Mouse (Mus musculus) neural tube, embryonic 10.5 days (tissue): ENCODE data around the gene Tgfbr1.
"Not testable (repeated sequence)": the region's sequence is repeated elsewhere in the genome, so short reads cannot be mapped to it uniquely, and the experiment has no call there.

Experiments used
- DNase-seq: peaks from one replicate; pipeline ENCODE4 v3.0.0-alpha.2; 2017; ENCODE audit warnings: low spot score; ENCODE audit errors: extremely low spot score

Tgfbr1 gene

DNA sequence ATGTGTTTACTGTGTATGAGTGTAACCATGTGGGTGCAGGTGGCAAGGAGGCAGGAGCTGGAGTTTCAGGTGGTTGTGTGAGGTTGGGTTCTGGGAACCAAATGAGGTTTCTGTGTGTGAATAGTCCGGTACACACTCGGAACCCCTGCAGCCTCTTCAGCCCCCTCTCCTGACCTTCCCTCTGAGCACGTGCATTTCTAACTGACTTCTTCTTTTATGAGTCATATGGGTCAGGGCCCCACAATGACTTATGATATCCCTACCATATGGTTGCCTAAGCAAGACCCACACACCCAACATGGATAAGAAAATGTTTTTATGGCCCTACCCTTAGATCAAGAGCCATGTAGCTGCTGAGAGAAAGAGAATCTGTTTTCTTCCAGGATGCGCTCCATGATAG is 6.0 kb upstream of the Tgfbr1 start:
- DNase-seq, result no peak

DNA sequence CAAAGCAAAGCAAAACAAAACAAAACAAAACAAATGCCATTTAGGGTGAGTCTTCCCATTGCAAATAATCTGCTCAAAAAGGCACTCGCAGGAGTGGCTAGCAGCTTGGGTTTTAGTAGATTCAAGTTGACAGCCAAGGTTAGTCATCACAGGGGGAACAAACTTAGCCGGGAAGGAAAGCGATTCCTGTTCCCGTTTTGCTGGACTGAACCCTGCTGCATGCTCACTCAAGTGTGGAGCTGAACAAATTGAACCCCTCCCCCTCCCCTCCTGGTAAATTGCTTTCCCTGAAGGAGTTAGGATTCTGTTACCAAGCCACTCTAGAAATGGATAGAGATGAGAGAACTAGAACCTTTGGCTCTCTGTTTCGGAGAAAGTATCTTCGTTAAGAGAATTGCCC is 3.3 kb upstream of the Tgfbr1 start:
- DNase-seq, result no peak

DNA sequence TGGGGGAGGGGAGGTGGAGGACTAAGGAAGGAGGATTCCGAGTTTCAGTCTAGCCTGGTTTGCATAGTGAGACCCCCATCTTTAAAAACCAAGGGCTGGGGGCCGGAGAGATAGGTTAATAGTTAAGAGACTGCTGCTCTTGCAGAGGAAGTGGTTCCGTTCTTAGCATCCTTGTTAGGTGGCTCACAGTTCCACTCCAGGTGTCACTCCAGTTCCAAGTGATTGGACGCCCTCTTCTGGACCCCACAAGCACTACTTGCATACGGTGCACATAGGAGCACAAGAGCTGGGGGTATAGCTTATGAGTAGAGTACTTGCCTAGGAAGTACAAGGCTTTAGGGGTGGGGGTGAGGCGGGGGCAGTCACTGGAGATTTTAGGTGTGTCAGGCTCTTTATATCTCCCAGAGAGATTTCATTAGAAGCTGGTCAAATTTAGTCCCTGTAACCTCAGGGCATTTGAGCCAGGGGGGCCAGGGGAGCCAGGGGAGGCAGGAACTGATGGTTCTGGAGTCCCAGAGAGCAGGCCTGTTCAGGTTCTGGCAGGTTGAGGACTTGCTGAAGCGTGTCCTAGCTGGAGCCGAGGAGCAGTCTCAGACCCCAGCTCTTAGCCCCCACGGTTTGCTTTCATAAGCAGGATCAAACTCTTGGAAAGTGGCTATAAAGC is 1.5 kb upstream of the Tgfbr1 start:
- peak; percentile 62 for DNase-seq

DNA sequence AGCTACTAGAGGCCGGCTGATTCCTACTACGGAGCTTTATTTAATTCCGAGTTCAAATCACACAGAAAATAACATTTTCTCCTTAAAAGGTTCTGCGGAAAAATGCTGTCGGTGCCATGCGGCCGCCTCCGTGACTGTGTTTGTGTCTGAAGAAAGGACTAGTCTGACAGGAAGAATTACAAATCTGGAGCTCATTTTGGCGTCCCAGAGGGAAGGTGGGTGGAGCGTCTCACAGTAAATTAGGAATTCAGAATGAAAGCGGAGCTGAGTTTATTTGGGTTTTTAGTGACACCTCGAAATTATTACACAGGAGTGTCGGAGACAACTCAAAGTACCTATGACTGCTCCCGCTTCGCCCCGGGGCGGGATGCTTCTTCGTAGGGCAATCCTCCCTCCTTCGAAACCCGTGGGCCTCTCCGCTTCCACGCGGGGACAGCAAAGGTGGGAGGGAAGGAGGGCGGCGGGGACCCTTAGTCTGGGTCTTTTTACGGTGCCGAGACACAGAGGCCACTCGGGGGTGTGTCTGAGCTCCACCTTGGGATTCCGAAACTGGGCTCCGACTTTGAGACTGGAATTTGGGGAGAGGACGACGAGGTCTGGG is 861 bp upstream of the Tgfbr1 start:
- no peak for DNase-seq

DNA sequence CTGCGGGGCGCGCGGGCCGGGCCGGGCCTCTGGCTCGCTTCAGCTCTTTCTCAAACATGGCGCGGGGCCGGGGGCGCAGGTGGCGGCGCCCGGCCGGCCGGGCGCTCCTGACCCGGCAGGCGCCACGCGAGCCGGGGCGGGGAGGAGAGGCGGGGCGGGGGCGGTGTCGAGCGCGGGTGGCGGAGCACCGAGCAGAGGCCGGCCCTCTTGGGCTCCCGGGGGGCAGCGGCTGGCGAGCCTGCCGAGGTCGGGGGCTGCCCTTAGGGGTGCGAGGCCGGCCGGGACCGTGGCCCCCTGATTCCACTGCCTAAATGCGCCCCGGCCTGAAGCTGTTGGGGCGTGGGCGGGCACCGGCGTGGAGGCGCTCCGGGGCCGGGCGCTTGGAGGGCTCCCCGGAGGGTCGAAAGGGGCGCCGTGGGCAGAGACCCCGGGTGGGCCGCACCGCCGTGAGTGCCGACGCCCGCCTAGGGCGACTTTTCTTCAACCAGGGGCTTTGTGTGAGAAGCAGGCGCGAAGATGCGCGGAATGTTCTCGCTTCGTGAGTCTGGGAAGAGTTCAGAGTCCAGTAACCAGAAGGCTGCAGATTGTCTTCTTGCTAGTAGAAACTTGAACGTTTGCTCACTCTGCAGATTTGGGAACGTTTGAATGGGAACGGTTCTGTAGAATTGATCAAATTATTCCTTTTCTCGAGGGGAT is 542 bp downstream of the Tgfbr1 start:
- DNase-seq, result no peak

DNA sequence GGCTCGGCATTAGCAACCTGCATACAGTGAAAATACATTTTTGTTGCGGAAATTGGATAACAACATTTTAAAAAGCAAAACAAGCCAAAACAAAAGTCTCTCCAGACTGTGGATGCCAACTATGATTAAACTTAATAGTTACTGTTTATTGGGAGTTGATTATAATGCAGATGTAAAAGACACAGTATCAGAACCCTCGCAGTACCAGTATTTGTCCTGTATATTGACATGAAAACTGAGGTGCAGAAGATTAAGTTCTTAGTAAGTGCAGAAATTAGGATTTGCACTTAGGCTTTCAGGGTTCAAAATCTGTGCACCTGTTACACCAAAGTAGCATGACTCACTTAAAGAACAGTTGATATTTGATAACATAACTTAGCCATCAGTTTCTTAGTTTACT is 1.3 kb downstream of the Tgfbr1 start:
- DNase-seq, result no peak

DNA sequence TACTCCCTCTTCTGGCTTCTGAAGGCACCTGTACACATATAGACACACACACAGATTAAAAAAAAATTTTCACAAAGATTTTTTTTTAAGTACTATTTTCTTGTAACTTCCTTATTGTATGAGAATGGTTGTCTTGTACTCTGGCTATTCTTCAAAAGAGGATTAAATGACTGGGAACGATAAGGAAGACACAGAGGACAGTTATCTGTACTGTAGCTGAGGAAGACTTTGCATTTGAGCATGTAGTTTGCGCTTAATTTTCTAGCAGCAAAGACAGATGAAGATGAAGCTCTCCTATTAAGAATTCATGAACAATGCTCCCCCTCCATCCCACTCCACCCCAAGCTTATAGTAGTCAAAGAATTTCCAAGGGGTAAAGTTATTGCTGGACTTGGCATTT is 9.6 kb downstream of the Tgfbr1 start:
- no peak for DNase-seq

DNA sequence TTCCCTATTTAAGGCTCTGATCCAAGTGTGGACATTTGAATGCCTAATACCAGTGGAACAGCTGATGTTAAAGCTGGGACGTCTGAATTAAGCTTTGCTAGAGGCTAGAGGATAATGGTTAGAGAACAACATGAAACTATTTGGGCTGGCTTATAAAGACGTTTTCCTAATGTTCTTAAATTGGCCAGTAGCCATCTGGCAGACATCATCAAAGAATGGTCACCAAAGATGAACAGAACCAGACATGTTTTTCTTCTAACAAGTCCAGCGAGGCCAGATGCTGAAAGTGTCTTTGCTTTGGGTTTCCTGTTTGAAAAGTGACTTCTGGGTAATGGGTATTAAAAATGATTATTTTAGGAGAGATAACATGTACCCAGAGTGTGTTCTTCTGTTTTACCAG is 10.1 kb downstream of the Tgfbr1 start:
- DNase-seq, result no peak

DNA sequence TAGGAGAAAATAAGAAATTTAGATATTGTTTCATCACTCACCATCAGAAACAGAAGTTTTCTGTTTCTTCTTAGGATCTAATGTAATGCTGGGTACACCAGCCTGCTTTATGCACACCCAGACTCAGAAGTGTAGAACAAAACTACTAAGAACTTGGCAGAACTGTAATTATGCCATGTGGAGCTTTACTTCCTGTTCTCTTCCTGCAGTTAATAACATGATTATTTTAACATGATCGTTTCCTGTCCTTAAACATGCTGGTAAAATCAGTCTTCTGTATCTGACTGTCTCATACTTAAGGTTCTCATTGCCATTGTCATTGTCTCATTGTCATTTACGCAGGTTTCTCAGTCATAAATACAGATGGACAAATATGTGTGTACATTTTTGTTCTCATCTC is 15.7 kb downstream of the Tgfbr1 start:
- DNase-seq, result no peak

DNA sequence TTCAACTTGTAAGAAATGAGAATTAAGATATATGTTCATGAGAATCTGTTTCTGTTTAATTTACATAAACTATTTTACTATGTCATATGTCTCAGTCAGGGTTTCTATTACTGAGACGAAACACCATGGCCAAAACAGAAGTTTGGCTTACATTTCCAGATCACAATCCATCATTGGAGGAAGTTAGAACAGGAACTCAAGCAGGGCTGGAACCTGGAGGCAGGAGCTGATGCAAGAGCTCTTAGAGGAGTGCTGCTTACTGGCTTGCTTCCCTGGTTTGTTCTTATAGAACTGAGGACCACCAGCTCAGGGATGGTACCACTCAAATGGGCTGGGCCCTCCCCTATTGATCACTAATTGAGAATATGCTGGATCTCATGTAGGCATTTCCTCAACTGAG is 25.7 kb downstream of the Tgfbr1 start:
- no peak for DNase-seq

DNA sequence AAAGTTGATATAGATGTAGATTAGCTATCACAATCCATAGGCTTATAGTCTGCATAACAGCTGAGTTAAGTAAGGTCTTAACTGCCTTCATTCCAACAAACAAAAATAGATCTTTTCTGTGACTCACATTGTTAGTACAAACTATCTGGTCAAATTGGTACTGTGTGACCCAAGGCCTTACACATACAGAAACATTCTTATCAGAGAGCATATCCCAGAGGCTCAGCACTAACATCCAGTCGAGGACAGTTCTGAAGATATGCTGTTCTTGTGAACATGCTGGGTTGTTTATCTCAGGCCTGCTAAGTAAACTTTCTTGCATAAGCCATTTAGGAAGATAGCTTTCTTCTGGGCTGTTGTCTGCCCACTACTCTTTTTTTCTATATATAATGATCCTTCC is 29.4 kb downstream of the Tgfbr1 start:
- DNase-seq, result no peak

DNA sequence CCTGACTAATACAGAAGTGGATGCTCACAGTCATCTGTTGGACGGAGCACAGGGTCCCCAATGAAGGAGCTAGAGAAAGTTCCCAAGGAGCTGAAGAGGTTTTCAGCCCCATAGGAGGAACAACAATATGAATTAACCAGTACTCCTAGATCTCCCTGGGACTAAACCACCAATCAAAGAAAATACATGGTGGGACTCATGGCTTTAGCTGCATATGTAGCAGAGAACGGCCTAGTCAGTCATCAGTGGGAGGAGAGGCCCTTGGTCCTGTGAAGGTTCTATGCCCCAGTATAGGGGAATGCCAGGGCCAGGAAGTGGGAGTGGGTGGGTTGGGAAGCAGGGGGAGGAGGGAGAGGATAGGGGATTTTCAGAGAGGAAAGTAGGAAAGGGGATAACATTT is 38.9 kb downstream of the Tgfbr1 start:
- not testable (repeated sequence) for DNase-seq

DNA sequence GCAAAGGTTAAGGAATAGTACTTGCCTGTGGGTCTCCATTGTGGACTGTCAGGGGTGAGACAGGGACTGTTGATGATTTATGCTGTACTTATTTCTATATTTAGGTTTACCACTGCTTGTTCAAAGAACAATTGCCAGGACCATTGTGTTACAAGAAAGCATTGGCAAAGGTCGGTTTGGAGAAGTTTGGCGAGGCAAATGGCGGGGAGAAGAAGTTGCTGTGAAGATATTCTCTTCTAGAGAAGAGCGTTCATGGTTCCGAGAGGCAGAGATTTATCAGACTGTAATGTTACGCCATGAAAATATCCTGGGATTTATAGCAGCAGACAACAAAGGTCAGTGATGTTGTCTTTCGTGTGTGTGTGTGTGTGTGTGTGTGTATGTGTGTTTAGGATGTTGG is 43.2 kb downstream of the Tgfbr1 start:
- no peak for DNase-seq

DNA sequence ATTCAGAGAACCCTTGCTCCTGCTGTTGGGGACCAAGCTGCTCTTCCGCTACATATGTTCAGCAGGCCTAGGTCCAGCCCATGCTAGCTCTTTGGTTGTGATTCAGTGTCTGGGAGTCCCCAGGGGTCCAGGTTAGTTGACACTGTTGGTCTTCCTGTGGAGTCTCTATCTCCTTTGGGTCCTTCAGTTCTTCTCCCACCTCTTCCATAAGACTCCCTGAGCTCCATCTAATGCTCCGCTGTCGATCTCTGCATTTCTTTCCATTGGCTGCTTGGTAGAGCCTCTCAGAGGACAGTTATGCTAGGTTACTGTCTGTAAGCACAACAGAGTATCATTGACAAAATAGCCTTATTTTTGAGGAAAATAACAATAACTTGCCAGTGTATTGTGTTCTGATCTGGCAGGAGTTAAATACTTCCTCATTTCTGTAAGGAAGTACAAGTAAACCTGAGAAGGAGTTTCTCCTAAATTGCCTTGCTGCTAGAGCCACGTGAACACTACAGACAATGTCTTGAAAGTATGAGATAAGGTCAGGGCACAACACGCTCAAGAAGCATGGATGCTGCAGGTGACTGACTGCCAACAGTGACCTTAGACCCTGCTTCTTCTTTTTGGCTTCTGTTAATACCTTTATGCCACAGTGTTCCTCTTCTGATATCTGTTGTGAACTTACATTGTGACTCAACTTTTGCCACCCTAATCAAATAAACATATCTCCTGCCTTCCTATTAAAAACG is 45.1 kb downstream of the Tgfbr1 start:
- DNase-seq, result no peak

DNA sequence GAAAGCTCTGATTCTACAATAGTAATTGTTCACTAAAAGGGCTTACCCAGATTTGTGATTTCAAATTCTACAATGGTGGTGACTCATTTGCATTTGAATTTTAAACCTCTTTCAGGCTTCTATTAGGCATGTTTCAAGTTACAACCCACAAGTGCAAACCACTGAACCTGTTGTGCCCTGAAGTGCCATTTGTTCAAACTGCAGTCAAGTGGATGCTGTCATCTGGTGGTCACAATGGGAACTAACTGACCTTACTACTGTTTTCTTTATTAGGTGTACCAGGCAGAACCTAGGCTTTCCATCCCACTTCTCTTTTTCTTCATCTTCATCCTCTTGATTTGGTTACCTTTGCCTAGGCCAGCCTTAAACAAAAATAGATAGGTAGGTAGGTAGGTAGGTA is 46.8 kb downstream of the Tgfbr1 start:
- DNase-seq, result no peak

DNA sequence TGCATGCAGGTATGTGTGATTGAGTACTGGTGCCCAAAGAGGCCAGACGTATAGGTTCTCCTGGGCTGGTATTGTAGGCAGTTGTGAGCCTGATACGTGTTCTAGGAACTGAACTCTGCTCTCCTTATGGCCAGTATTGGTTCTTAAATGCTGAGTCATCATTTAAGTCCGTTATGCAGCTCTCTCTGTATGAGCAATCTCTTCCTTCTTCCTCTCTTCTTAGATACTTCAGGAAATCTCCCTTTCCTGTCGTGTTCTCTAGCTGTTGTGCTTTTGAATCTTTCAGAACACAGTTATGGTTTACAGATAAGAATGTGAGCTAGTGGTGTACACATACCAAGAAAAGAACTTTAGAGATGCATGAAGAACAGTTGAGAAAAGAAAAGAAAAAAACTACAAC is 47.3 kb downstream of the Tgfbr1 start:
- DNase-seq, result no peak

DNA sequence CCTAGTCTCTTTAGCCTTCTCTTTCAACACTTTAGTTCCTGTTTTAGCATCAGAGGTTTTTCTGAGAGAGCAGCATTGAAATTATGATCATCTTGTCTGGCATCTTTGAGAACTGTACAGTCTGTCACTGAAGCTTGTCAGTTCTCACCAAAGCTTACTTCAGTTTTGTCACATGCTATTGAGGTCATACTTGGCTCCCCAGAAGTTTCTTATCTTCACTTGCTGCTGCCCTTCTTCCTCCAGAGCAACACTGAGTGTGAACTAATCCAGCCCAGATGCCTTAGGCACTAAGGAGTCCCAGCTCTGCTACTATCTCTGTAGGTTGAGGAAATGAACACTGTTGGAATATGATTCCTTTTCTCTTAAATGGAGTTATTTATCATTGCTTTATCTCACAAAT is 49.2 kb downstream of the Tgfbr1 start:
- DNase-seq, result no peak

DNA sequence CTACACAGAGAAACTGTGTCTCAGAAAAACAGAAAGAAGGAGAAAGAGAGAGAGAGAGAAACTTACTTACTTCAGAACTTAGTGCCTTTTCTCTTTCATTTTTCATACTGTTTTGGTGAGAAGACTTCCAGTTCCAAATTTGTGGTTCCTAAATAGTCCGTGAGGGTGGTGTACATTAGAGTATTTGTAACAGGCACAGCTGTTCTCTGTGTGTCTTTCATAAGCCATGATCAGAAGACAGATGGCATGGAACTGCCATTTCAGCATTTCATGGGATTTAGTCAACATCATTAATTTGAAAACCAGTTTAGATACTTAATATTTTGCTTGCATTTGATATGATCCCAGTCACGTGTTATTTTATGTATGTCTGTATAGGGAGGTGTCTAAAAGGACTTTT is 51.5 kb downstream of the Tgfbr1 start:
- DNase-seq, result no peak

DNA sequence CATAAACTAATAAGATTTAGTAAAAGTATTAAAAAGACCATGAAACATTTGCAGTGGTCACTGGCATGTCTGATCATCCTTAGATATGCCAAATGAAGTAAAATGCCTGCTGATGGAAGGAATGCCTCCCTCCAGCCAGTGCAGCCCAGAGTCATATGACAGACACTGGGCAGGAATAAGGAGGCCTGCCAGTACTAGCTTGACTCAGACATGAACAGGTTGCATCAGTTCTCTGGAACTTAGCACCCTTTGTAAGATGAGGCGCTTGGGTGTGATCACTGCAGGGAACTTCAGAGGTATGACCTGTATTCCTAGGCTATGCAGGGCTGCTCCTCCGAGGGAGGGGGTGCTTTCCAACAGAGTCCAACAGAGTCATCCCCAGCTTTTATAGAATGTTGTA is 54.1 kb downstream of the Tgfbr1 start:
- DNase-seq, result no peak

DNA sequence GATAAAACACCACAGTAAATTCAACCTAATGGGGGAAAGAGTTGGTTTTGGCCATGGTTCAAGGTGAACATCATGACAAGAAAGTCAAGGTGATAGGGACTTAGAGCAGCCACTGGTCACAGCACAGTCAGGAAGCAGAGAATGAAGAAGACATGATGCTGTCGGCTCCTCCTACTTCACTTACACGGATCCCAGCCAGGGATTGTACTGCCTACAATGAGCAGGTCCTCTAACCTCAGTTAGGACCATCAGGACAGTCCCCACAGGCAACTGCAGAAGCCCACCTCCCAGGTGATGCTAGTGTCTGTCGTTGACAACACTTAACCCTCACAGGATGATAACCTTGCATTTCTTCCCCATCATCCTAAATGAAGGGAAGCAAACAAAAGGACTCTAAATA is 64.8 kb downstream of the Tgfbr1 start:
- no peak for DNase-seq

DNA sequence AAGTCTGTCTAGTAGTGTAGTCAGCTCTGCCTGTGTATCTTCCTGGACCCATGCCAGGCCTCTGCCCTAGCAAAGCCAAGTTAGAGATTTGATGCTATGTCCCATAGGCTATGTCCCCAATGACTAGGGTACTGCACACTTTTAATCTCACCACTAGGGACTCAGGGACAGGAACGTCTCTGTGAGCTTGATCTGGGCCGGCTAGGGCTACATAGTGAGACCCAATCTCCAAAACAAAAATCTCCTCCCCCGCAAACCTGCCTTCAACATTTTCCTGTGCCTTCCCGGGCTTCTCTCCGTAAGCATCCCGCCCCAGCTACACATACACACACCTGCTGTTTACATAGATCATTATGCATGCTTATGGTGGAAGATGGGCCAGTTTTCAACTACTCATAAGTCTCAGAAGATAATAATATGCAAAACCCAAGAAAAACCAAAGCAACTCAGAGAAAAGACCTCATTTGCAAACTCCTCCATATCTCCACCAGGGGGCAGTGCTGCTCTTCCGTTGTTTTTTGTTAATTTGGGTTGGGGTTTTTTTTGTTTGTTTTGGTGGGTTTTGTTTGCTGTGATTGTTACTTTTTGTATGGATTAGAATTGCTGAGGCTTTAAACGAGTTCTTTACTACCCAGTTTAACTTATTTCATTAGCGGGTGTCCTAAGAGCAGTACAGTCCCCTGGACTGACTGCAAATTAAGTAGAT is 66.4 kb downstream of the Tgfbr1 start:
- no peak for DNase-seq

DNA sequence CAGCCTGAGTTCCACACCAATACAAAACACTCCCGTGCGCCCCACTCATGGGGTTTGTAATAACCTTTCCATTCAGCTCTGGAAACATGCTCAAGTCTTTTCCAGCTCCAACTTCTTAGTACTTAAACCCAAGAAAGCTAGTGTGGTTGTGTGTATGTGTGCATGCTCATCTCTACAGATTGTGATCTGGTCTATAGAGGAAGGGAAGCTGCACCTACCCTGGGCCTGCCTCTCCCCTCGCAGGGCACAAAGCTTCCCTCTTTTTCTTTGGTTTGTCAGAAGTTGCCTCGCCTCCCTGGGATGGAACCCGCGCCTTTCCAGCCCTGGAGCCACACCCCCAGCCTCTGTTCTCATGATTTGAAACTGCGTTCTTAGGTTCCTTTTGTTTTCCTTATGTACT is 67.2 kb downstream of the Tgfbr1 start:
- no peak for DNase-seq
